Mouse (Mus musculus) embryonic fibroblast, embryonic 13.5 days (primary cell): ENCODE measurements around the gene Rab26. TPM values are rescaled to one million over a fixed set of nuclear protein-coding genes. Genes with fewer than 3 reads are reported as not detected.

ENCODE experiments used
- H3K27ac ChIP-seq: 2 replicates; pipeline ENCODE4 v1.5.1; 2012; ENCODE audit warnings: low read length, control low read depth, inconsistent platforms; ENCODE audit not compliant: insufficient read depth
- H3K4me1 ChIP-seq: 2 replicates; pipeline ENCODE4 v1.6.1; 2011; ENCODE audit warnings: low read length; ENCODE audit not compliant: control insufficient read depth, insufficient read depth
- H3K4me3 ChIP-seq: 2 replicates; pipeline ENCODE4 v1.5.1; 2011; ENCODE audit warnings: mild to moderate bottlenecking, control low read depth, low read length; ENCODE audit not compliant: insufficient read depth
- CTCF ChIP-seq: IDR thresholded peaks from 2 replicates; pipeline ENCODE4 v1.5.1; 2011; ENCODE audit warnings: mild to moderate bottlenecking, control low read depth, low read length, moderate library complexity, borderline replicate concordance; ENCODE audit not compliant: insufficient read depth
- POLR2A ChIP-seq: IDR thresholded peaks from 2 replicates; pipeline ENCODE4 v1.6.1; 2011; ENCODE audit warnings: low read depth, mild to moderate bottlenecking, control low read depth, low read length, moderate library complexity
- polyA plus RNA-seq: library from polyadenylated mRNA; stranded (reverse); fragments of >200 nt; gene quantifications from 2 replicates; pipeline ENCODE4 v1.2.4, GENCODE M21; 2011; ENCODE audit warnings: low read depth; ENCODE audit not compliant: missing spikeins, insufficient read length

Rab26 gene
- polyA plus RNA-seq, 1 experiment: 1.4 TPM

GRCm38 (mm10) chr17:24520450-24520849 lies 13.6 kb downstream of the Rab26 start:
- no peak overlapping the region for H3K4me3 ChIP-seq
- H3K4me1 ChIP-seq: 0 out of 2 replicates have a peak, but pooled peaks cover 7% of the 10 kb centered on the region
- TF ChIP-seq CTCF (no peak), POLR2A (no peak)
- no peak overlapping the region for H3K27ac ChIP-seq

- no peak for TF ChIP-seq POLR2A
- no peak for TF ChIP-seq CTCF
- Histone ChIP-seq H3K27ac (no peak overlapping the region), H3K4me3 (no peak overlapping the region), H3K4me1 (no peaks in the 10 kb centered on the region)
These were observed 19.4 kb downstream of the Rab26 start for GRCm38 (mm10) chr17:24514270-24515257.

GRCm38 (mm10) chr17:24513609-24514008 lies 20.4 kb downstream of the Rab26 start:
- Histone ChIP-seq H3K27ac (no peak overlapping the region), H3K4me1 (no peaks in the 10 kb centered on the region), H3K4me3 (no peak overlapping the region)
- no peak for TF ChIP-seq POLR2A
- TF ChIP-seq CTCF: no peak

GRCm38 (mm10) chr17:24507806-24508460 lies 26.1 kb downstream of the Rab26 start:
- Histone ChIP-seq H3K4me1 (no peaks in the 10 kb centered on the region), H3K4me3 (no peak overlapping the region), H3K27ac (no peak overlapping the region)
- TF ChIP-seq CTCF (no peak), POLR2A (no peak)

GRCm38 (mm10) chr17:24507129-24507664 lies 26.8 kb downstream of the Rab26 start:
- Histone ChIP-seq H3K27ac (no peak overlapping the region), H3K4me3 (no peak overlapping the region), H3K4me1 (no peaks in the 10 kb centered on the region)
- no peak for TF ChIP-seq CTCF
- no peak for TF ChIP-seq POLR2A

GRCm38 (mm10) chr17:24506332-24507070 lies 27.5 kb downstream of the Rab26 start:
- TF ChIP-seq CTCF: no peak
- TF ChIP-seq POLR2A: no peak
- H3K4me3 ChIP-seq: no peak overlapping the region
- no peaks in the 10 kb centered on the region for H3K4me1 ChIP-seq
- no peak overlapping the region for H3K27ac ChIP-seq

GRCm38 (mm10) chr17:24505286-24505955 lies 28.6 kb downstream of the Rab26 start:
- Histone ChIP-seq H3K4me1 (no peaks in the 10 kb centered on the region), H3K27ac (no peak overlapping the region), H3K4me3 (no peak overlapping the region)
- TF ChIP-seq POLR2A: no peak
- no peak for TF ChIP-seq CTCF

GRCm38 (mm10) chr17:24504085-24504484 lies 29.9 kb downstream of the Rab26 start:
- no peak for TF ChIP-seq POLR2A
- TF ChIP-seq CTCF: no peak
- Histone ChIP-seq H3K4me3 (no peak overlapping the region), H3K4me1 (no peaks in the 10 kb centered on the region), H3K27ac (no peak overlapping the region)

GRCm38 (mm10) chr17:24502208-24502607 lies 31.8 kb downstream of the Rab26 start:
- Histone ChIP-seq H3K4me1 (no peaks in the 10 kb centered on the region), H3K4me3 (no peak overlapping the region)
- TF ChIP-seq POLR2A (no peak), CTCF (peak; percentile 54; the same call in 1 of the 2 replicates)

More at GRCm38 (mm10) chr17:24502208-24502607, 31.8 kb downstream of the Rab26 start:
- no peak overlapping the region for H3K27ac ChIP-seq
